Mouse (Mus musculus) kidney, adult 8-10 months (tissue): ENCODE results near the gene Syk.

Experiments used
- DNase-seq, 2 experiments: peaks; one replicate each; pipeline ENCODE4 v3.0.0; 2022

Syk gene

DNA sequence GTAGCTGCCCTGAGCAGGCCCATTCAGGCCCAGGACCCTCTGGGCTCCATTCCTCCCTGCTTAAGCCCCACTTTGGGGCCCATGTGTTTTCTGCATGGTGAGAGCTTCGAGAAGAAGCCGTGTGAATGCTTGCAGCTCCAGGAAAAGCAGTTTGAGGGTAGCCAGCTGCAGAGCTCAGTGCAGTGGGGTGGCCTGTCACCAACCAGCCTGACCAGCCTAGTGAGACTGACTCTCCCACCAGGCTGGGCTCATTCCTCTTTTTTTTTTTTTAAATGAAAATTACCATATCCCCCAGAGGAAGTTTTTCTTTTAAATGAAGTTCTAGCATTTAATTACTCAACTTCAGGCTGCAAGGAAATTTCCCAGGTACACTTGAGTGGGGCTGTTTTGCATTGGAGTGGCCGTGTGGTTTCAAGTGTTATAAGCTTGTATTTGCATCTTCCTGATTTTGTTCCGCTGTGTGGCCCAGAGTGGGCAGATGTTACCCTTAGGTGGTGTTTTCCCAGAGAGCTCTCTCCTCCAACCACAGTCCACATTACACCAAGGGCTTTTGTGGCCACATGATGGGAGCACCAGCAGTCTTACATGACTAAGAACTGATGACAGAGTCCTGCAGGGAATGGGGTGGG lies 17.2 kb downstream of the Syk start:
- DNase-seq = no peak

DNA sequence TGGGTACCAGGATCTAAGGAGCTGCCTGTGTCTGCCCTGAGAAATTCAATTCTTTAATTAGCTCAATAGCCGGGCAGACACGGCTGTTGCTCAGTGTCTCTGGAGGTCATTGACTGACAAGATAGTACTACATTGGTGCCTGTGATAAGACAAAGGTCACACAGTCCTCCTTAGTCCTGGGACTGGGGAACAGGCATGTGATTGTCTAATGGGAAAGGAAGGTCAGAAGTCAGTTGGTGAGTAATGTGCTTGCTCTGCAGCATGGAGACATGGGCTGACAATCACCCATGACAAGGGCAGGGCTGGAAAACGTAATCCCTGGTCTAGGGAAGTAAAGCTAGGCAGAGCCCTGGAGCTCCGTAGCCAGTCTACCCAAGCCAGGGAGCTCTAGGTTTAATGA lies 19.8 kb downstream of the Syk start:
- DNase-seq = no peak

DNA sequence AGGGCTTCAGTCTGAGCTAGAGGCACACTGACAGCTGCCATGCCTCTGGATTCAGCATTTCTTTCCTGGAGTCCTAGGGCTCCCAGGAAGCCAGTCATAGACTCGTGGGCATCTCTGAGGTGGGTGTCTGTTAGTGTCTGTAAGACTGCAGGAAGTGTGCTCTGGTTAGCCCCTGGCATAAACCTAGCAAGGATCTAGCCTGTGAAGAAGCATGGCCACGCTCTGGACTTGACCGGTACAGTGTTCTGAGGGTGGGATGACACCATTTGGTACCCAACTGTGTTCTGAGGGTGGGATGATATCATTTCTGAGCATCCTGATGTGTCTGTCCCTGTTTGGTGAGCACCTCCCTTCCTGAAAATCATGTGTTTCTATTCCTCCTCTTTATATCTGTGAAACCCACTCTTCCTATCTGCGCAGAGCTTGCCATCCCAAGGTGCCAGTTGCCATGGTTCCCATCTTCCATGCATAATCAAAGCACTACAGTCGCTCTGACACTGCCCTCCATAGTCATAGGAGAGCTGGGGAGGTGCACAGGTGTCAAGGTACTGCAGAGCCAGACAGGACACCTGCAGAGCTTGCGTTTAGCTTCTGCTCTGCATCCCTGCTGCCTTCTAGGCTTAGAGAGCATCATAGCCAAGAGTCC lies 20.9 kb downstream of the Syk start:
- no peak for DNase-seq

DNA sequence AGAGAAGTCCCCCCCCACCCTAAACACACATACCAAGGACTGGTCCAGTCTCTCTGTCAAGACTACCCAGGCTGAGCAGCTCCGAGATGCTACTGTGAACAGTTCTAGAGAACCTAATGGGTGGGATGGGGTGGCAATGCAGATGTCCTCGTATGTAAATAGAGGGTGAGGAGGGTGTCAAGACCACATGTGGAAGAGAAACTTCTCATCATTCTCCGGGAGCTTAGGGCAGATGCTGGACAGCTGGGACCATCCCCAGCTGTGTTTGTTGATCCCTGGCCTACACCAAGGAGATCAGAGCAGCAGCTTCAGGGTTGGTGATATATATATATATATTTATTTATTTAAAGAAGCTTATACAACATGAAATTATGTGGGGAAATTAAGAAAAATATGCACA lies 22.0 kb downstream of the Syk start:
- no peak for DNase-seq

DNA sequence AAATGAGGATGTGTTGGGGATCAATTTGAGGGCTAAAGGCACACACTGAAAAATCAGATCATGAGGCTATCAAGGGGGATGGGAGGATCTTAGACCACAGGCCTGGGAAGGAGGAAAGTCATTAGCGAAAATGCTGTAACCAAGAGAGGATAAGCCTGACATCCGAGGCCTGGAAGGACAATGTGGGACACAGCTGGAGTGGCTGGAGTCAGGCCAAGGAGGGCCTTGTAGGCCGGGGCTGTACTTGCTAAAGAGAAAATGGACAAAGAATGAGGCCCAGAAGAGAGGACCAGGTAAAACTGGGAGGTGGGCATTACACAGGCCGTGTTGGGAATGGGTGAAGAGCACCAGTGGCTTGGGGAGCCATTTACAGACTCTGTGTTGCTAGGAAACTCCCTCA lies 22.9 kb downstream of the Syk start:
- no peak for DNase-seq

DNA sequence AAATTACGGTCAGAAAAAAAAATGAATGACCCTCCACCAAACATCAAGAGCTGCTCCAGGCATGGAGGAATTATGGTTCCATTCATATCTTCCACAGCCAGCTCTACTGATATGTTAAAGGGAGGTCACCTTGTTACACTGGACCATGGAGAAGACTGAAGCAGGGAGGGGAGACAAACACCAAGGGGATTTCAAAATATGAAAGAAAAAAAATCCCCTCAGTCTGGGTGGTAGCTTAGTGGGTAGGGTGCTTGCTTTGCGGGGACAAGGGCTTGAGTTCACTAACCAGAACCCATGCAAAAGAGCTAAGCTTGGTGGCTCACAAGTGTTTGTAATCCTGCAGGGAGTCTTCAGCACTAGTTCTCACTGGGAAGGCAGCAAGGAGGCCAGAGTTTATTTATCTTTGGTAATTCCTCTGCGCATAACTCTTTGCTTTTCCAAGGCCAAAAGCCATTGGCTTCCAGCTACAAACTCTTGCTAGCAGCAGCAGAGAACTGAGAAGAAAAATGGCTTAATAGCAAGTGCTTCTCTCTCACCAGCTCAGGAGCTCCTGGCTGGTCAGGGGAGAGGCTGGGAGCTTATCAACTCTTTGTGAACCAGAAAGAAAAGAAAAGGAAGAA lies 23.8 kb downstream of the Syk start:
- DNase-seq = no peak

DNA sequence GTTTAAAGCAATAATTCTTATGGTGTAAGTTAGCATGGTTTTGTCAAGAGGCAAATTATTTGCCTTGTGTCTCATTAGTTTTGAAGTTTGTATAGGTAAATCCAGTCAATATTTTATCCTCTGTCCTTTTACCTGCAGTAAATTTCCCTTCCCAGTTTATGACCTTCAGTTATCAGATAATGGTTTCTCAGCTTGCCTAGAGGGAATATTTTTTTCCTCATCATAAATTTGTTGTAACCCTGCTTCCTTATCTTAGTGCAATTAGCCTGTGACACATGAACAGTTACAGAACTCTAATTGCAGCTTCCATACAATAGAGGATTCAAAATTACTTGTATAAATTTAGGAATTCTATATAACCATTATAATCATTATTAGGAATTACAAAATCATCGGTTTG lies 25.0 kb downstream of the Syk start:
- DNase-seq = no peak

DNA sequence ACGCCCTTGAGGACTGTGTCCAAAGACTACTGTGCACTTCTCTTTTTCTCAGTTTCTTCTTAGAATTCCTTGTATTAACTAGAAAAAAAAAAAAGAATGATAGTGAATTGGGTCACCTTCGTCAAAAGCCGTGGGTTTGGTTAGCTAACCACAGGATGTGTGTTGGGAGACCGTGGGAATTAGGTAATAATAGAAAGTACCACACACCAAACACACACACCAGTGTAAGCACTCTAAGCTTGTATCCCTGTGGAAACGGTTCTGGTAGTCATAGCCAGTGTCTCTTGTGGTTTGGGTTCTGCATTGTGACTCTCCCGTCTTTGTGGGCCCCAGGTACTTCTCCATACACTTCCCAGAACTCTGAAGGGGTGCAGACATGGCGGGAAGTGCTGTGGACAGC lies 27.5 kb downstream of the Syk start:
- DNase-seq = no peak

DNA sequence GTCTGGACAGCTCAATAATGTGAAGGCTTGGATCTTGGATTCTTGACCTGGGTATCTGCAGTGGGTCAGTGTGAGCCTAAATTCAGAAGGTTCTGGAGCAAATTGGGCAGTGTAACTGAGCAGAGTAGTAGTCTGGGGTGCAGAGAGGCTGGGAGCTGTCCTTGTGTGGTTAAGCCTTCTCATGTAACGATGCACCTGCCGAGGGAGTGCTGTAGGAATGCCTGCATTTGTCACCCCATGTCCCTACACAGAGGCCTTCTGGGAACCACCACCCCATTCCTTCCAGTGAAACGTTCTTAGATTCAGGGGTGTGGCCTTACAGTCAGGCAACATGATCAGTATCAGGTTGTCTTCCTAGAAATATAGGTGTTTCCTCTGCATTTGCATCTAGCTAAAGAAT lies 30.3 kb downstream of the Syk start:
- DNase-seq = no peak

DNA sequence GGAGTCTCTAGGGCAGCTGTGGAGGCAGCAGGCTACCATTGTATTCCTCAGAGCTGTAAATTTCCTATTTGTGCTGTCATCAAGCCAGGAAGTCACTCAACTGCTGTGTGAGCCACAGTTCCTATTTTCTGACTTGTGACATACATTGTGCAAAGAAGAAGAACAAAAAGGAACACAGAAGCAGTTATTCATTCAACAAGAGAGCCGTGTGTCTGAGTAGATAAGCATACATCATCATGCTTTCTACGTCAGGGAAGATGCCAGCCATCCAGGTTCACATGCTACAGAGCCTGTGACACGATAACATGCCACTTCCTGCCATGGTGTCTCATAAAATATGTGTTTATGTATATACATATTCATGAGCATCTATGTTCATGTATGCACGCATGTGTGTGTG lies 32.1 kb downstream of the Syk start:
- no peak for DNase-seq

DNA sequence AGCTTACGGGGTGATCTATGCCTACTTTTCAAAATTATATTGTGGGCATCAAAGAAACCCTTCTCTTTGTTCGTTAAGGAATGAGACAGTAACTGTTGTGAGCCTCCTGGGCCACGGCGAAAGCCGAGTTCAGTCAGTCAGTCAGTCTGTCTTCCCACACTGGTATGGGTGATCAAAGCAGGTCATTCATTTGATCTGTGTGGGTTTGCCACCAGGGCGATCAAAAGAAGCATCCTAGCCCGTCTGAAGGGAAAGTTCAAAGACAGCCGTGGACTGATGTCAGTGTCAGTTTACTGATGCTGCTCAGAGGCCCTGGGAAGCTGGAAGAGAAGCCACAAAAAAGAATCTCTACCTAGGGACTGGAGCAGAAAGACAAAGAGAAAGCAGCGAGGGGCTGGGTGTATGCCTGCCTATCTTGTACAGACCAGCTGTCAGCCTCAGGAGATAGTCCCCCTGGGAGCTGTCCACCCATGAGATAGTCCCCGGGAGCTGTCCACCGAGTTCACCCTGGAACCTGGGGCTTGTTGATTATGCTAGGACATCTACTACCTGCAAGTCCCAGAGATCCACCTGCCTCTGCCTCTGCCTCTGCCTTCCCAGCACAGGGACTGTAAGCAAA lies 34.2 kb downstream of the Syk start:
- DNase-seq = no peak

DNA sequence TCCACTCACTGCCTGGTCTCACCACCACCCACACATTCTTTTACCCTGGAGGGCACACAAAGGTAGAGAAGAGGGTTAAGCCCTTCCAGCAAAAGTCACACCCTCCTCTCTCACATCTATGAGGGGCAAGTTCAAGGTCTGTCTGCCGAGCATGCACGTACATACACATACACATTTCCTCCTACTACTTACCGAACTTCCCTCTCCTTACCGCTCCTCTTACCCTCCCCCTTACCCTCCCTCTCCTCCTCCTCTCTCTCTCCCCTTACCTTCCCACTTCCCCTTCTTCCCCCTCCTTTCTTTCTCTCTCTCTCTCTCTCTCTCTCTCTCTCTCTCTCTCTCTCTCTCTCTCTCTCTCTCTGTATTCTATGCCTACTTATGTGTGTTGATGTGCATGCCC lies 35.6 kb downstream of the Syk start:
- DNase-seq = no peak

DNA sequence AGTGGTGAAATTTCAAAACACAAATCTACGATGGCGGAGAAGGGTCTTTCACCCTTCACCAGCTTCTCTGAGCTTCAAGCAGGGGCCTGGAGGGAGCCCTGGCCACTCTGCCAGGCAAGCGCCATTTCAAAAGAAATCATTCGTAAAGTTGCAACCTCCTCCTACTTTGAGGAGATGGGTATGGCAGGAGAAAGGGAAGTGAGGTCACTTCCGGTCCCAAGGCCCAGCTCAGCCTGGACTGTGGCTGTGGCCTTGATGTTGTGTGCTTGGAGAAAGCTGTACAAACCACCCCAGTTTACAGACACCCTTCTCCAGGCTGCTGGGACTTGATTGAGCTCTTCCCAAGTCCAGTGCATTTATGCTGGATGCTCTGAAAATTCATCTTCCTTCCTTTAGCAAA lies 36.5 kb downstream of the Syk start:
- no peak for DNase-seq

DNA sequence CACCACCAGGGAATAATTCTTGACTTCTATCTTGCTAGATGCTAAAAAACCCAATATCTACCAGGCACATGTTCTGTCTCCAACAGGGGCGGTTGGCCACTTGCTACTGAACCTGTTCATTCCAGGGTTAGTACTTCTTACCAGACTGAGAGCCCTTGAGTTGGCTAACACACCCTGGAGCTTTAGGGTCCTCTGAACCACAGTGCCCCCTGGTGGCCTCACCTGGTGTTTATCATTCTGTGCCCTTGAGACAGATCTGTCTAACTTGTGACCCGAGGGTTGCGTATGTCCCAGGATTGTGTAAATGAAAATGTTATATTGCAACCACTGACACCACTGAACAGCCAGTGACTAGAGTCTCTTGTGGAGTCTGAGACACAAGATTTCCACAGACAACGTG lies 41.1 kb downstream of the Syk start:
- peak in 1 of 2 experiments; percentile 59 for DNase-seq

DNA sequence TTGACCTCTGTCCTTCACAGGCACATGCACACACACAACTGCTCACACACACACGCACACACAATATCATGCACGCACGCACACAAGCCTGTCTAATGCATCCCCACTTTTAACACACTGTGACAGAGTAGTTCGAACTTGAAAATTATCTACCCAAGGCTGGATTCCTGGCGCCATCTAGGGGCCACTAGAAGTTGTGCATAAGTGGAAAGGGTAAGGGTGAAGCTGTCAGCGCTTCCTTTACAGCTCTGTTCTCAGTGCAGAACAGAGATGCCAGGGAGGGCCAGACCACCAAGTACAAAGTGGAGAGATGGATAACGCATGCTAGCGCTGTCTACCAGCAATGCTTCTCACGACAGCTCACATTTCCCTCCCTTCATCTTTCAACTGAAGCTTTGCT lies 45.6 kb downstream of the Syk start:
- DNase-seq = peak; percentile 12 to 24

DNA sequence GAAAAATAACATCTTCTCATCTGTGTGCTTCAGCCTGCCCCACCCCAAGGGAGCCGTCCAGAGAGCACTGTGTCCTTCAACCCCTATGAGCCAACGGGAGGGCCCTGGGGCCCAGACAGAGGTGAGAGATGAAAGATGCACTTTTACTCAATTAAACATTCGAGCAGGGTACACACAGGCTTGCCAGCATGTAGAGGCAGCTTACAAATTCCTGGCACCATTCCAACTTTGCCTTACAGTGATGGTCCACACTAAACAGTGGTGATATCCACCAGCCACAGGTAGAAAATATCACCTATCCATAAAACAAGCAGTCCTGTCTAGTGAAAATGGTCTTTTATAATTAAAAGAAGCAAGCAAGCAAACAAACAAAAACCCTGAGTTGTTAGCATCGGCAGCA lies 48.7 kb downstream of the Syk start:
- DNase-seq = no peak

DNA sequence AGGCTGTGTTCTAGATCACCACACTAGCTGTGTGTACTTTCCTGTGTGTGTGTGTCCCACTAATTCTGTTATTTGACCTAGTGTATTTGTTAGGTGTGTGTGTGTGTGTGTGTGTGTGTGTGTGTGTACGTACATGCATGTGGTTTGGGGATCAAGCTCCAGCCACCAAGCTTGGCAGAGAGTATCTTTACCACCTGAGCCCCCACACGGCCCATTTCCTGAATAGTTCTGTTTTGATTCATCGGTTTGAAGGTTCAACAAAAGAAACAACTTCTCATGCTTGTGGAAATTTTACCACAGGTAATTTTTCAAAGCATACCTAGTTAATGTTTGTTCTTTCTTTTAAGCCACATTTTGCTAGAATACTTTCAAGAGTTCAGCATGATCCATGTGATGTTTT lies 52.5 kb downstream of the Syk start:
- no peak for DNase-seq

DNA sequence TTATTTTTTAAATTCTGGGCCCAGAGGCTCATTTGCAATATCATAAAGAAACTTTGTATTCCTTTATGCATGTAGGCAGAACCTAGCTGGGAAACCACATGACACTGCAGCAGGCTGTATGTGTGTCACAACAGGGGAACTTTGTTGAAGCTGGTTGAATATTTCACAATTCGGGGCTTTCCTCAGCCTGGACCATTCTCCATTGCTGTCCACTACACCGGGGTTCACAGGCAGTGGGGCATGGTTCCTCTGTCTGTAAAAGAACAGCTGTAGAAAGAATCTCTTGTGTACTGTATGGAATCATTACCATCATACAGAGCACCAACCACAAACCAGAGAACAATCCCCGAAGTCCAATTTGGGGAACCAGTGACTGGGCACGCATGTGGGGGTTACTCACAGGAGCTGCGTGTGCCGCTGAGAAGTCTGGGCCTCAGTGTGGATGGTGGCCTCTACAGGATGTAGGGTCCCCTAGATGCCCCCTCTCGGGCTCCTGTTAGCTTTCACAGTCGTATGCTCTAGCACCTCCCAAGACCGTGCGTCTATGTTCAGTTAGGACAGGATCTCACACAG lies 53.3 kb downstream of the Syk start:
- DNase-seq = no peak

DNA sequence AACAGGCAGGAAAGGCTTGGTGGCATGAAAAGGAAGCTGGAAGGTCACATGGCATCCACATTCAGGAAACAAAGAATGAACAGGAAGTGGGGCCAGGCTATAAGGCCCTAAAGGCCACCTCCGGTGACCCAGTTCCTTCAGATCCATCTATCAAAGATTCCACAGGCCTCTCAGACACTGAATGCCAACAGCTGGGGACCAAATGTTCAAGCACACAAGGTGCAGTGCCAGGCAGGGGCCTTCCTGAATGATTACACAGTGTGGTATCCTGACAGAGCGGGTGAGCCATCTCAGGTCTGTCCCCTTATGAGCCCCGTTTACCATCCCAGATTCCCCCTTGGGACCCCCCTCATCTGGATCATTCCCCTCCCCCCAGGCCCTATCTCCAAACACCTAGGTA lies 63.6 kb downstream of the Syk start:
- no peak for DNase-seq

DNA sequence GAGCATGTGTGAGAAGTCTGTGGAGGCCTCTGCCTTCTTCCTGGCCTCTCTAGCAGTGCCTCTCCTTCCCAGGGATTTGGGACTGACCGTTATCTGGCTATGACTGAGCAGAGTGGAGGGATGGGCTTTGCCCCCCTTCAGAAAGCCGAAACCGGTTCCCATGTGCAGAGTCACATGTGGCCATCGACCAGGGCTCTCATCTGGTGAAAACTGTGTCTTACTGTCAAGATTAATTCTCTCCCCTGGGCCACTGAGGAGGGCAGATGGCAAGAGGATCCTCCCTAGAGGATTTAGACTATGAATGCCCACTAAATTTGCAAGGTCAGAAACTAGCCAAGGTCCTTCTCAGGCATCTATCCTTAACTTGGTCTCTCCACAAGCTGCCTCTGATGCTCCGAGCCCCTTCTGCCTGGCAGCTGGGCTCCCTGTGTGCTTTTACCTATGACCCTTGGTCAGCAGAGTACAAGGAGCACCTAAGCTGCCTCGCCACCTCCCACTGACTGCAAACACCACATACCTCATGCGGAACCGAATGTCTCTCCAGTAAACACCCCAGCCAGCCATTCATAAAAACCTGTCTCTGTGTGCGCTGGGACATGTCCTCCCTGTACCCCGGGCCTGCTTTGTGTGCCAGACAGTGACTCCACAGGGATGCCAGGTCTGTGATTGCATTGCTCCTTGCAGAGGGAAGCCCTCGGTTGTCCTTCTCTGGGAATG lies 65.2 kb downstream of the Syk start:
- DNase-seq = no peak

DNA sequence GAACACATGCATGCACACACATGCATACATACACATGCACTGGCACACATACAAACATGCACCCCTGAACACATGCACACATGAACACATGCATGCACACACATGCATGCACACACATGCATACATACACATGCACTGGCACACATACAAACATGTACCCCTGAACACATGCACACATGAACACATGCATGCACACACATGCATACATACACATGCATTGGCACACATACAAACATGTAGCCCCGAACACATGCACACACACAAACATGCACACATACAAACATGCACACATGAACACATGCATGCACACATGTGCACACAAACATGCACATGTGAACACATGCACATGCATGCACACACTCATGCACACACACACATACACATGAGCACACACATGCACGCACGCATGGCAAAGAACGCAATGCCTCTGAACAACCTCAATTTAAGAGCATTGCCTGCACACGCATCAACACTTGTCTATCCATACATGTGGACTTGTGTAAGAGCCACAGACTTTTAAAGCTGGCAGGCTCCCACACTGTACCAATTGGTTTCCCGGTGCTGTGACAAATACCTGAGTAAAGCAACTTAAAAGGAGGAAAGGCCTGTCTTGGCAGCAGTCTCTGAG lies 66.9 kb downstream of the Syk start:
- DNase-seq = no peak

DNA sequence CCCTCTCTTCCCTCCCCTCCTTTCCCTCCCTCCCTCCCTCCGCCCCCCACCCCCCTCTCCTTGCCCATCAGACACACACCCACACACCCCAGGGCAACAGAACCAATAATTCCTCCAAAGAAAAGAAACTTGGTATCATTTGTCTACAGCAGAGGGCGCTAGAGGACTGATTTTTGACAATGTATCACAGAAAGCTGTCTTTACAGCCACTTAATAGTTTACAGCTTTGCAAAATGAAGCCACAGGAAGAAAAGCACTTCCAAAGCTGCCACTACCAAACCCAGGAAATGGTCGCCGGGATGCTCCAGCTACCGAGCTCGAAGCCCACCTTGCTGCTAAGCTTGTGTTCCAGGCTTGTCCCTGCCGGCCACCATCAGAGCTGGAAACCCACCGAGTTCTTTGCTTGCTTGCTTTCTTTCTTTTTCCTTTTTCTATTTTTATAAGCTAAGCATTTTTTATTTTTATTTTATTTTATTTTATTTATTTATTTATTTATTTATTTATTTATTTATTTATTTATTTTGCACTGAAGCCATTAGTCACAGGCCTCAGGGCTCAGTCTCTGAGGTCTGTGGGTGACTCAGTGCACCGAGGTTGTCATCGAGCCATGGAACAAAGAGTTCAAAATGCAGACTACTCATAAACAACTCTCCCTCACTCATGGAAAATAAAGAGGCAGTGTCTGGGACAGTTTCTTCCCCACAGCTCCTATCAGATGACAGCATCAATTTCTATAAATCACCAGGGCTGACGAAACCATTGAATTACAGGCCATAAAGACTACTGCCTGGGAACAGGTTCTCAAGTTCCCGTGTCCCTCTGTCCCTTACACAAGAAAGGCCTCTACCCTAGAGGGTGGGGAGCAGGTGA lies 68.6 kb downstream of the Syk start:
- DNase-seq = peak; percentile 16 to 28
